Mouse (Mus musculus): Measurements from ENCODE around the gene Unc13b.

DNA sequence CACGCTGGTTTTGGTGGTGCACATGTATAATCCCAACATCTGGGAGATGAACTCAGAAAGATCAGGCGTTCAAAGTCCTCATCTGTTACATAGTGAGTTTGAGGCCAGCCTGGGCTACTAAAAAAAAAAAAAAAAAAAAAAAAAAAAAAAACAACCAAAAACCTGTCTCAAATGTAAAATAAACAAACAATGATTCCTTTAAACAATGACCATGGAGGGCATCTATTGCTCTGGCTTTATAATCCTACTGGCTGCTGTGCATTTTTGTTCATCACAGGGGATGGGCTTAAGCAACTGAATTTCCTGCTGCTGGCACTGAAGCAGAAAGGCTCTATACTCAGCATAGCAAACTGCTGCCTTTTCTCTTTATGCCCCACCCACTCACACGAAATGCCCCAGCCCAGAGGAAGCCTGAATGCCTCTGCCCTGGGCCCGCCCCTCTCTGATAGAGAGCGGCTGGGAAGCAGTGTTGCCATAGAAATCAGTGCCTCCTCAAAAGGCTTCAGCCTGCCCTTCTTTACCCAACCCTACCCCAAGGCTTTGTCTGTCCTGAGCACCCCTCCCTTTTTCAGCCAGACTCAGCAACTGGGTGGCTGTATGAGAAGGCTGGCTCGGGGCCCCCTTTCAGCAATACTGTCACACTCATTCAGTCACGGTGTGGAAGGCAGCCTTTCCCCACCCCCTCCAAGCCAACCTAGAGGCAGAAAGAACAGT is 15.0 kb upstream of the Unc13b start:
- TF ChIP-seq CTCF (IDR thresholded peaks at IDR 0.05; ENCODE audit: extremely low read depth, insufficient read depth, insufficient read length, insufficient replicate concordance) (no peak), POLR2A (IDR thresholded peaks at IDR 0.05; ENCODE audit: low read depth, low read length) (no peak)

Measured in spleen, adult 2 months (tissue).